19 mouse cellular contexts compared by ENCODE assay signal in the genomic region with DNA sequence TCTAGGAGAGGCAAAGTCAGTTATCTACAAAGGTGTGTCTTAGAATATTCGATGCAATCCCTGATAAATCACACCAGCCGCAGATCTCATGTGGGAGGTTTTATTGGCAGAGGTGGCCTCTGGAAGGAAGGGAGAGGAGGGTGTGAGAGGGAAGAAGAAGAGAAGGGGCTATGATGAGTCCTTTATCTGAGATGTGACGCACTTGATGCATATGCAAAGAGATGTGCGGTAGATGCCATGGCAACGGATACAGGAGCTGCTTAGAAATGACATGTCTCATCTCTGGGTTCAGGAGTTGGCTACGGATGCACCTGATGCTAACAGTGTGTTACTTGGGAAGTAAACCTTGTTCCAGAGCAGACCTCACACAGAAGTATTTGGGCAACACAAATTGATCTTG.
DNase-seq lines count a peak whose midpoint lies in the region; ATAC-seq and TF ChIP-seq lines count a peak whose summit lies in the region.
"Had no signal": no experiment of that assay in that cellular context is flagged by ENCODE, and none has a peak within 500 bp of the region (broad histone marks: within the 10 kb centered on the region; RNA-seq: fewer than 3 reads in every experiment).

No protein-coding gene starts in this region.

- ATAC-seq in hindbrain, postnatal 0 days, result 0 out of 2 replicates have a peak, but pooled peaks have one; percentile 47
- ATAC-seq in hindbrain, embryonic 11.5 days (ENCODE audit: low FRiP score), result no peak
- ATAC-seq in monocyte, adult 5-6 weeks (replicated peaks; ENCODE audit: insufficient number of reproducible peaks, low FRiP score, low TSS enrichment, poor library complexity, severe bottlenecking), result no peak
- ATAC-seq: Patski had no signal

- WGBS in hindbrain, postnatal 0 days, result 73% methylated on average over 6 of the region's 6 CpGs
- 87% methylated on average over 6 of the region's 6 CpGs for WGBS in hindbrain, embryonic 11.5 days

- H3K9me3 ChIP-seq in hindbrain, postnatal 0 days (ENCODE audit: low read length), result no peaks in the 10 kb centered on the region
- no peaks in the 10 kb centered on the region for H3K9me3 ChIP-seq in hindbrain, embryonic 11.5 days (ENCODE audit: control insufficient read depth, low read length)
- H3K9me3 ChIP-seq: embryonic facial prominence, embryonic 12.5 days; heart, embryonic 13.5 days; limb, embryonic 12.5 days; liver, embryonic 15.5 days; neural tube, embryonic 12.5 days had no signal

- H3K9ac ChIP-seq in hindbrain, postnatal 0 days (replicated peaks; ENCODE audit: low read length), result no peak overlapping the region
- no peak overlapping the region for H3K9ac ChIP-seq in hindbrain, embryonic 11.5 days (ENCODE audit: low read depth, low read length)
- H3K9ac ChIP-seq: embryonic facial prominence, embryonic 12.5 days; heart, embryonic 13.5 days; limb, embryonic 12.5 days; liver, embryonic 15.5 days; neural tube, embryonic 12.5 days had no signal

- no peak overlapping the region for H3K4me3 ChIP-seq in hindbrain, postnatal 0 days (ENCODE audit: low read length)
- no peak overlapping the region for H3K4me3 ChIP-seq in hindbrain, embryonic 11.5 days (ENCODE audit: low read depth, low read length)
- H3K4me3 ChIP-seq: embryonic facial prominence, embryonic 12.5 days; heart, embryonic 13.5 days; limb, embryonic 12.5 days; liver, embryonic 15.5 days; neural tube, embryonic 12.5 days had no signal

- no peaks in the 10 kb centered on the region for H3K4me1 ChIP-seq in hindbrain, postnatal 0 days (ENCODE audit: insufficient read depth, low read length)
- no peaks in the 10 kb centered on the region for H3K4me1 ChIP-seq in hindbrain, embryonic 11.5 days (replicated peaks; ENCODE audit: control insufficient read depth, insufficient read depth, low read length)
- H3K4me1 ChIP-seq: embryonic facial prominence, embryonic 12.5 days; heart, embryonic 13.5 days; limb, embryonic 12.5 days; liver, embryonic 15.5 days; neural tube, embryonic 12.5 days had no signal

- intact Hi-C loops in left cerebral cortex, postnatal 36 days (cut with DNase I), result no loop called here

- no peaks in the 10 kb centered on the region for H3K36me3 ChIP-seq in hindbrain, postnatal 0 days (ENCODE audit: insufficient read depth, low read length)
- no peaks in the 10 kb centered on the region for H3K36me3 ChIP-seq in hindbrain, embryonic 11.5 days (ENCODE audit: control insufficient read depth, insufficient read depth, low read length)
- H3K36me3 ChIP-seq: embryonic facial prominence, embryonic 12.5 days; heart, embryonic 13.5 days; limb, embryonic 12.5 days; liver, embryonic 15.5 days; neural tube, embryonic 12.5 days had no signal

- H3K27ac ChIP-seq in hindbrain, postnatal 0 days, result no peak overlapping the region
- no peak overlapping the region for H3K27ac ChIP-seq in hindbrain, embryonic 11.5 days (ENCODE audit: low read depth, low read length)
- H3K27ac ChIP-seq: embryonic facial prominence, embryonic 12.5 days; heart, embryonic 13.5 days; limb, embryonic 12.5 days; liver, embryonic 15.5 days; neural tube, embryonic 12.5 days had no signal

- H3K27me3 ChIP-seq in hindbrain, postnatal 0 days (ENCODE audit: insufficient read depth, low read length), result no peaks in the 10 kb centered on the region
- H3K27me3 ChIP-seq in hindbrain, embryonic 11.5 days (ENCODE audit: control insufficient read depth, insufficient read depth, low read length), result no peaks in the 10 kb centered on the region
- H3K27me3 ChIP-seq: embryonic facial prominence, embryonic 12.5 days; heart, embryonic 13.5 days; limb, embryonic 12.5 days; liver, embryonic 15.5 days; neural tube, embryonic 12.5 days had no signal

- no peak overlapping the region for H3K4me2 ChIP-seq in hindbrain, postnatal 0 days (ENCODE audit: low read depth, low read length)
- H3K4me2 ChIP-seq in hindbrain, embryonic 11.5 days (replicated peaks; ENCODE audit: low read depth, low read length), result no peak overlapping the region
- H3K4me2 ChIP-seq: embryonic facial prominence, embryonic 12.5 days; heart, embryonic 13.5 days; limb, embryonic 12.5 days; liver, embryonic 15.5 days; neural tube, embryonic 12.5 days had no signal

- DNase-seq in hindbrain, postnatal 0 days (ENCODE audit: low spot score), result peak; percentile 6
- DNase-seq in hindbrain, embryonic 11.5 days (ENCODE audit: low spot score), result no peak
- peak; percentile 67 for DNase-seq in brain, adult 2 months (ENCODE audit: low read depth, low spot score)
- peak; percentile 9 to 12 for DNase-seq in frontal cortex, postnatal 10 days (ENCODE audit: low spot score in 2 of 2)
- peak; percentile 4 to 11 for DNase-seq in left cerebral cortex, postnatal 36 days (ENCODE audit: low spot score in 2 of 2)
- DNase-seq in cerebellum, adult 11-12 months, result no peak
- DNase-seq: adrenal gland, postnatal 36 days; B cell, adult 2 months; cerebellum, postnatal 25 days; heart, postnatal 4 days; kidney, adult 9 months; thymus, postnatal 36 days had no signal

- TF ChIP-seq CTCF in hindbrain, postnatal 0 days (IDR thresholded peaks at IDR 0.05; ENCODE audit: low read depth), result no peak

Comparison
In these comparisons a context has a peak if more than half of its experiments do, and no peak if none do; other contexts are left out.
1. DNase-seq: peak in hindbrain, postnatal 0 days (single experiment), brain, adult 2 months (single experiment), frontal cortex, postnatal 10 days (2 of 2) and left cerebral cortex, postnatal 36 days (2 of 2); none in hindbrain, embryonic 11.5 days (single experiment) and cerebellum, adult 11-12 months (single experiment).